Mouse (Mus musculus): ENCODE measurements around the gene Armt1.

GRCm38 (mm10) chr10:4475431-4475830 is 43.2 kb downstream of the Armt1 start:
- TF ChIP-seq CTCF (IDR thresholded peaks at IDR 0.05; ENCODE audit: low read depth, low read length) (no peak), EP300 (IDR thresholded peaks at IDR 0.05; ENCODE audit: insufficient read depth, low read depth, low read length) (no peak)
